Mouse (Mus musculus): ENCODE data around the gene Psd4. TPM values are rescaled to one million over a fixed set of nuclear protein-coding genes. Genes with fewer than 3 reads are reported as not detected.

The Psd4 gene
- polyA plus RNA-seq (2012; rRNA removed) (3.3 and 3.8 TPM in 2 replicates), polyA plus RNA-seq (2014; fragmentation: Nextera tagmentation; extraction: Ambion mirVana) (3.9 and 4.5 TPM in 2 replicates)

DNA sequence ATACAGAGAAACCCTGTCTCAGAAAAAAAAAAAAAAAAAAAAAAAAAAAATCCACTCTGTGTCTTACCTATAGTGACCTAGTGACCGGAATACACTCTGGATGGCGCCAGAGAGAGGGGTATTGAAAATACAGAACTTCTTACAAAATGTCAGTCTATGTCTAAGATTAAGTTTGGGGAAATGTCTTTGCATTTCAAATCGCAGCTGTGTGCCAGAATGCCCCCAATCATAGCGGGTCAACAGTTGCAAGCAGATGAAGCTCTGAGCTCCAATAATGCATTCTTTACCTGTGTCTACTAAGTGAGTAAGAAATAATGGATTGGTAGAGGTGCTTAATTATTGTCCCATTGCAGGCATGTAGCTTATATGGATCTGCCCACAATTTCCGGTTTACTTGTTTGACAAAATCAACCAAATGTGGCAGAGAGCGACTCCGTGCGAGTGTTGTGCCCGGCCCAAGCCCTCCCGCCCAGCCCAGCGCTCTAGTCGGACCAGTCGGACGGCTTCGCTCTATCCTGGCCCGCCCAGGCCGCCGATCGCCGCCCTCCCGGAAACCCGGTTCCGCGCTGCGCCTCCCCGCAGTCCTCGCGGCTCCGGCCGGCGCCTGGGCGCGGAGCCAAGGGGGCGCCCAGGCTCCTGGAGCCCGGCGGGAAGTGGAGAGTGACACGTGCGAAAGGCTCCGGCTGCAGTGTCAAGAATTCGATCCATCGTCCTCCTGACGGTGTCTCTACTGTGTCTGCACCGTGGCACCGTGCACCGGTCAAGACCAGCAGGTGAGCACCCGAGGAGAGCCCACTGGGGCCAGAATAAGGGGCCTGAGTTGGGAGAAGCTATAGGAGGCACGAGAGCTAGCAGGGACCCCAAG, at the start of gene Psd4:
Psd4 (plus strand) TSS at position 551 of the 865 bp plus-strand sequence.
- peak within 1 kb of the TSS; percentile 52 for H3K9ac ChIP-seq (ENCODE audit: low read depth, low read length, severe bottlenecking)
- peak; percentile 51 for DNase-seq (ENCODE audit: low spot score)

DNA sequence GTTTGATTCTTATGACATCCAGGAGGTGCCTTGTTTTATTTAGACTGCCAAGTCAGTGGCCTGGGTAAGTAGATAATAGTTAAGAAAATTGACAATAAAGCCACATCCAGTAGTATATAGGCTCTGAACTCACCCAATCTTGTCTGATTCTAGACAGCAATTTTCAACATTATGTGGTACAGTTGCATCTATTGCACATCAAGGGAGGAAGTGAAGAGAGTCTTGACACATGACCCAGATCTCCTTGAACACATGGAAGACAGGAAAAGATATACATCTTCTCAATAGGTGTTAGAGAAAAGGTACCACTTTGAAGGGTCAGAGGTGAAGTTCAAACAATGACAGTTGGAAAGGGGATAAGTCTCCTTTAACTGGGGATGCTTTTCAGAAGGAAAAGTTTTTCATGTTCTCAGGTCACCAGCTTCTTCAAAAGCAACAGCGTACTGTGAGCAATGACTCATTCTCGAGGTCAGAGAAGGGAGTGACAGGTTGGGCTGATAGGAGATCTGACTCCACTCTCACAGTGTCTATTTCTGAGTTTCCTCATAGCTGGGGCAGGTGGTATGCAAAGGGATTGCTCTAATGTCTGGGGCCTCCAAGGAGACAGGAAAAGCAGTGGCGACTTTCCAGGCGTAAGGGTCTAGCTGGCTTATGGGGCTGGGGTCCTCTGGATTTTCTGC, 49.3 kb upstream of the Psd4 start:
- Histone ChIP-seq H3K36me3 (ENCODE audit: control insufficient read depth, insufficient read depth, low read length) (no peaks in the 10 kb centered on the region), H3K27ac (replicated peaks; ENCODE audit: low read depth, low read length) (no peak overlapping the region), H3K9me3 (ENCODE audit: control insufficient read depth, low read length) (no peaks in the 10 kb centered on the region), H3K9ac (ENCODE audit: low read depth, low read length, severe bottlenecking) (no peak overlapping the region), H3K4me2 (replicated peaks; ENCODE audit: low read depth, low read length, severe bottlenecking) (no peak overlapping the region), H3K27me3 (ENCODE audit: control insufficient read depth, insufficient read depth, low read length) (no peaks in the 10 kb centered on the region), H3K4me3 (replicated peaks; ENCODE audit: low read length) (no peak overlapping the region), H3K4me1 (ENCODE audit: control insufficient read depth, insufficient read depth, low read length) (no peaks in the 10 kb centered on the region)
- DNase-seq (ENCODE audit: low spot score) (no peak), ATAC-seq (ENCODE audit: low FRiP score, low read depth) (no peak)
- 79% methylated on average over 4 of the region's 4 CpGs for WGBS
- no peak for TF ChIP-seq POLR2A (IDR thresholded peaks at IDR 0.05; ENCODE audit: borderline replicate concordance, extremely low read depth, insufficient read depth, insufficient read length)

More for the DNA sequence above, at the start of gene Psd4:
- peak within 1 kb of the TSS; percentile 40 for H3K4me3 ChIP-seq (replicated peaks; ENCODE audit: low read length)
- no peak for TF ChIP-seq POLR2A (IDR thresholded peaks at IDR 0.05; ENCODE audit: borderline replicate concordance, extremely low read depth, insufficient read depth, insufficient read length)
- no peak within 1 kb of the TSS for H3K27ac ChIP-seq (replicated peaks; ENCODE audit: low read depth, low read length)
- no peaks in the 10 kb centered on the region for H3K9me3 ChIP-seq (ENCODE audit: control insufficient read depth, low read length)
- WGBS: 5% methylated on average over 47 of the region's 47 CpGs
- H3K27me3 ChIP-seq (ENCODE audit: control insufficient read depth, insufficient read depth, low read length): no peaks in the 10 kb centered on the region
- H3K4me1 ChIP-seq (ENCODE audit: control insufficient read depth, insufficient read depth, low read length): 0 out of 2 replicates have a peak, but pooled peaks cover 4% of the 10 kb centered on the region
- peak; percentile 72 for ATAC-seq (ENCODE audit: low FRiP score, low read depth)
- peak within 1 kb of the TSS; percentile 65 for H3K4me2 ChIP-seq (replicated peaks; ENCODE audit: low read depth, low read length, severe bottlenecking)
- H3K36me3 ChIP-seq (ENCODE audit: control insufficient read depth, insufficient read depth, low read length): no peaks in the 10 kb centered on the region

DNA sequence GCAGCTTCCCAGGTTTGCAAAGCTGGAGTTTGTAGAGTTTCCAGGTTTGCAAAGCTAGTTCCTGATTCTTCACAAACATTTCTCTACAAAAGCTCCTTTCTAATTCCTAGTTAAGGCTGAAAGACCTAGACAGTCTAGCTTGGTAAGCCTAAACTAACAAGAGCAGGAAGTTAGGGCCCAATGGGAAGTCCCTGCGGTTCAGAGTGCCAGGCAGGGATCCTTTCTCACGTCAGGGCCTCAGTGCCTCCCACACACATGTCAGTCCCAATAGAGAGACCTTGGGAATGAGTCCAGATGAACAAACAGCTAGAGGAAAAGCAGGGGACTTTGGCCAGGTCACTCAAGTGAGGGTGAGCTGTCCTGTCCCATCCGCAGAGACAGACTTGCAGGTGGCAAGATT, 32.0 kb upstream of the Psd4 start:
- TF ChIP-seq POLR2A (IDR thresholded peaks at IDR 0.05; ENCODE audit: borderline replicate concordance, extremely low read depth, insufficient read depth, insufficient read length): no peak
- 55% methylated on average over 3 of the region's 3 CpGs for WGBS
- H3K4me3 ChIP-seq (replicated peaks; ENCODE audit: low read length): no peak overlapping the region
- no peaks in the 10 kb centered on the region for H3K36me3 ChIP-seq (ENCODE audit: control insufficient read depth, insufficient read depth, low read length)
- H3K4me1 ChIP-seq (ENCODE audit: control insufficient read depth, insufficient read depth, low read length): no peaks in the 10 kb centered on the region
- H3K9me3 ChIP-seq (ENCODE audit: control insufficient read depth, low read length): no peaks in the 10 kb centered on the region
- H3K27ac ChIP-seq (replicated peaks; ENCODE audit: low read depth, low read length): no peak overlapping the region
- DNase-seq (ENCODE audit: low spot score) (no peak), ATAC-seq (ENCODE audit: low FRiP score, low read depth) (no peak)
- H3K4me2 ChIP-seq (replicated peaks; ENCODE audit: low read depth, low read length, severe bottlenecking): no peak overlapping the region
- H3K9ac ChIP-seq (ENCODE audit: low read depth, low read length, severe bottlenecking): no peak overlapping the region
- H3K27me3 ChIP-seq (ENCODE audit: control insufficient read depth, insufficient read depth, low read length): no peaks in the 10 kb centered on the region

DNA sequence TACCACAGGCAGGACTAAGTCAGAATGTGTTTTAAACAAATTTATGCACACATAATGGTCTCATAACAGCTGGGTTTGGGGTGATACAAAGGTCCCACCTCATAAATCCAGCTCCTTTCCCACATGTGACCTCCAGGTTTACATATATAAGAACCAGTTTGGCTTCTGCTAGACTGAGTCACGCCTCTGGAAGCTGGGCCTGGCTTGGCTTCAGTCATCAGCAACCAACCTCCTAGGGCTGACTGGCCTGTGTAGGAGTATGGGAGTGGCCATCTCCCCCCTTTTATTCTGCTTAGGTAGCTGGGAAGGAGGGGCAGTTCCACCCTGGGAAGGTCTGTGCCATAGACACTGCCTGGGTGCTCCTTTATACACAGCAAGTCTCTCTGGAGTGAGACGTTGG, 30.8 kb upstream of the Psd4 start, which contains the start of gene Il1rn:
Il1rn (plus strand) TSS at position 309 of the 400 bp plus-strand sequence.
- Histone ChIP-seq H3K9me3 (ENCODE audit: control insufficient read depth, low read length) (no peaks in the 10 kb centered on the region), H3K4me1 (ENCODE audit: control insufficient read depth, insufficient read depth, low read length) (no peaks in the 10 kb centered on the region), H3K4me3 (replicated peaks; ENCODE audit: low read length) (no peak within 1 kb of the TSS), H3K9ac (ENCODE audit: low read depth, low read length, severe bottlenecking) (no peak within 1 kb of the TSS), H3K4me2 (replicated peaks; ENCODE audit: low read depth, low read length, severe bottlenecking) (no peak within 1 kb of the TSS), H3K27ac (replicated peaks; ENCODE audit: low read depth, low read length) (no peak within 1 kb of the TSS), H3K27me3 (ENCODE audit: control insufficient read depth, insufficient read depth, low read length) (no peaks in the 10 kb centered on the region), H3K36me3 (ENCODE audit: control insufficient read depth, insufficient read depth, low read length) (no peaks in the 10 kb centered on the region)
- DNase-seq (ENCODE audit: low spot score): no peak
- ATAC-seq (ENCODE audit: low FRiP score, low read depth): no peak
- 64% methylated on average over 2 of the region's 2 CpGs for WGBS
- no peak for TF ChIP-seq POLR2A (IDR thresholded peaks at IDR 0.05; ENCODE audit: borderline replicate concordance, extremely low read depth, insufficient read depth, insufficient read length)

- no peak overlapping the region for H3K9ac ChIP-seq (ENCODE audit: low read depth, low read length, severe bottlenecking)
- no peaks in the 10 kb centered on the region for H3K4me1 ChIP-seq (ENCODE audit: control insufficient read depth, insufficient read depth, low read length)
- ATAC-seq (ENCODE audit: low FRiP score, low read depth): no peak
- H3K27me3 ChIP-seq (ENCODE audit: control insufficient read depth, insufficient read depth, low read length): no peaks in the 10 kb centered on the region
- 60% methylated on average over 3 of the region's 3 CpGs for WGBS
- no peak for DNase-seq (ENCODE audit: low spot score)
- no peak for TF ChIP-seq POLR2A (IDR thresholded peaks at IDR 0.05; ENCODE audit: borderline replicate concordance, extremely low read depth, insufficient read depth, insufficient read length)
- H3K9me3 ChIP-seq (ENCODE audit: control insufficient read depth, low read length): no peaks in the 10 kb centered on the region
- no peak overlapping the region for H3K4me3 ChIP-seq (replicated peaks; ENCODE audit: low read length)
- no peaks in the 10 kb centered on the region for H3K36me3 ChIP-seq (ENCODE audit: control insufficient read depth, insufficient read depth, low read length)
- H3K27ac ChIP-seq (replicated peaks; ENCODE audit: low read depth, low read length): no peak overlapping the region
- H3K4me2 ChIP-seq (replicated peaks; ENCODE audit: low read depth, low read length, severe bottlenecking): no peak overlapping the region
These were observed 25.9 kb upstream of the Psd4 start for GRCm38 (mm10) chr2:24341395-24341885.

Data from limb, embryonic 14.5 days (tissue).